In the genomic region with DNA sequence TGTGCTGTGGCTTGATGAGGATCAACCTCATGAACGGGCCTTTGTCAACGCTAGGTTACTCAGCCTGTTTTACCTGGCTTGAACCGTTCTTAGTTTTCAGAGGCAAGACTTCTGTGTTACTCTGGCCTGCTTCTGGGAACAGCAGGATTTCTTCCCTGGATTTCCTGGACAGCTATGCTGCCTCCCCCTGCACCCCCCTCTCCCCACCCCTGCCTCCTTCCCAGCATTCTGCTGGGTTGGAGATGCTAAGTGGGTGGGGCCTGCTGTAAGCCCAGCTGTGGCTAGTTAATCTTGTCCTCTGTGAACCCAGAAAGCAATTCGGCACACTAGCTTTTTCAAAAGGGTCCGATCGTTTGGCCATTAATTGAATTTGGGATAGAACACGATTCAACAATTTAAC, we compare ENCODE assay signal across 17 mouse cellular contexts. TPM values are rescaled to one million over a fixed set of nuclear protein-coding genes. Genes with fewer than 3 reads are reported as not detected.
DNase-seq lines count a peak whose midpoint lies in the region; ATAC-seq and TF ChIP-seq lines count a peak whose summit lies in the region.
"Had no signal": no experiment of that assay in that cellular context is flagged by ENCODE, and none has a peak within 500 bp of the region (broad histone marks: within the 10 kb centered on the region; RNA-seq: fewer than 3 reads in every experiment).

No protein-coding gene starts in this region.

- peaks cover 42% of the 10 kb centered on the region for H3K4me1 ChIP-seq in heart, embryonic 12.5 days (replicated peaks)
- no peaks in the 10 kb centered on the region for H3K4me1 ChIP-seq in intestine, embryonic 16.5 days (ENCODE audit: control insufficient read depth, insufficient read depth, low read length)
- H3K4me1 ChIP-seq: hindbrain, embryonic 13.5 days; neural tube, embryonic 12.5 days had no signal

- H3K36me3 ChIP-seq in heart, embryonic 12.5 days: no peaks in the 10 kb centered on the region
- H3K36me3 ChIP-seq in intestine, embryonic 16.5 days (ENCODE audit: control insufficient read depth, insufficient read depth, low read length): no peaks in the 10 kb centered on the region
- H3K36me3 ChIP-seq: embryonic facial prominence, embryonic 15.5 days; hindbrain, embryonic 13.5 days; midbrain, embryonic 13.5 days; neural tube, embryonic 12.5 days had no signal

- DNase-seq in heart, adult 11 months: peak; percentile 98
- peak; percentile 23 for DNase-seq in ZHBTc4 (ENCODE audit: low read depth, low spot score)
- DNase-seq in kidney, postnatal 4 days: peak; percentile 77 to 85
- no peak for DNase-seq in cerebellum, adult 8-10 months
- no peak for DNase-seq in left cerebral cortex, adult 2 months (ENCODE audit: extremely low spot score in 1 of 2, low spot score in 2 of 2)
- DNase-seq: cerebellum, adult 11 months; right cerebral cortex, postnatal 4 days; thymus, postnatal 14 days had no signal

- peaks cover 38% of the 10 kb centered on the region for H3K27me3 ChIP-seq in heart, embryonic 12.5 days (replicated peaks)
- H3K27me3 ChIP-seq in intestine, embryonic 16.5 days (replicated peaks; ENCODE audit: control insufficient read depth, insufficient read depth, low read length): no peaks in the 10 kb centered on the region
- H3K27me3 ChIP-seq: embryonic facial prominence, embryonic 15.5 days; neural tube, embryonic 12.5 days had no signal

- H3K4me2 ChIP-seq in heart, embryonic 12.5 days: no peak overlapping the region
- H3K4me2 ChIP-seq in intestine, embryonic 16.5 days (ENCODE audit: low read depth, low read length): no peak overlapping the region
- H3K4me2 ChIP-seq: embryonic facial prominence, embryonic 15.5 days; hindbrain, embryonic 13.5 days; midbrain, embryonic 13.5 days; neural tube, embryonic 12.5 days had no signal

- ATAC-seq in heart, embryonic 12.5 days (ENCODE audit: insufficient number of reproducible peaks, low FRiP score): no peak; the same call in 1 of the 2 replicates
- peak; percentile 52 for ATAC-seq in intestine, embryonic 16.5 days
- ATAC-seq in granulocyte monocyte progenitor cell, adult 5-6 weeks (replicated peaks; ENCODE audit: poor library complexity, severe bottlenecking): no peak
- ATAC-seq: midbrain, embryonic 13.5 days had no signal

- no peak overlapping the region for H3K27ac ChIP-seq in heart, embryonic 12.5 days (ENCODE audit: poor library complexity, severe bottlenecking)
- H3K27ac ChIP-seq in intestine, embryonic 16.5 days (ENCODE audit: low read length): no peak overlapping the region; the same call in 1 of the 2 replicates
- no peak overlapping the region for H3K27ac ChIP-seq in left cerebral cortex, adult 2 months
- H3K27ac ChIP-seq: embryonic facial prominence, embryonic 15.5 days; hindbrain, embryonic 13.5 days; liver, embryonic 14.5 days; midbrain, embryonic 13.5 days; neural tube, embryonic 12.5 days had no signal

- 81% methylated on average over 7 of the region's 7 CpGs for WGBS in heart, embryonic 12.5 days
- 70% methylated on average over 7 of the region's 7 CpGs for WGBS in intestine, embryonic 16.5 days

- no peak overlapping the region for H3K9ac ChIP-seq in heart, embryonic 12.5 days
- H3K9ac ChIP-seq in intestine, embryonic 16.5 days (ENCODE audit: low read depth, low read length): no peak overlapping the region
- H3K9ac ChIP-seq: embryonic facial prominence, embryonic 15.5 days; hindbrain, embryonic 13.5 days; liver, embryonic 14.5 days; midbrain, embryonic 13.5 days; neural tube, embryonic 12.5 days had no signal

- H3K9me3 ChIP-seq in heart, embryonic 12.5 days (replicated peaks): no peaks in the 10 kb centered on the region
- no peaks in the 10 kb centered on the region for H3K9me3 ChIP-seq in intestine, embryonic 16.5 days (ENCODE audit: control insufficient read depth, low read length)
- H3K9me3 ChIP-seq: embryonic facial prominence, embryonic 15.5 days; hindbrain, embryonic 13.5 days; midbrain, embryonic 13.5 days; neural tube, embryonic 12.5 days had no signal

- intact Hi-C loops in left cerebral cortex, adult 2 months (cut with DNase I): no loop called here

- TF ChIP-seq CTCF in left cerebral cortex, adult 2 months (IDR thresholded peaks at IDR 0.05): no peak

- no peak overlapping the region for H3K4me3 ChIP-seq in heart, embryonic 12.5 days
- H3K4me3 ChIP-seq in intestine, embryonic 16.5 days (ENCODE audit: low read length): no peak overlapping the region
- H3K4me3 ChIP-seq in left cerebral cortex, adult 2 months: no peak overlapping the region
- H3K4me3 ChIP-seq: embryonic facial prominence, embryonic 15.5 days; hindbrain, embryonic 13.5 days; midbrain, embryonic 13.5 days; neural tube, embryonic 12.5 days had no signal

RNA-seq across cellular contexts. Expression of gene Igfbp7, which starts 7.7 kb away (rescaled TPM):
- 38.3 and 39.9 TPM in 2 replicates for polyA plus RNA-seq in heart, embryonic 12.5 days (2016; fragmentation: Nextera tagmentation; extraction: Ambion mirVana)
- polyA plus RNA-seq in intestine, embryonic 16.5 days (2015; fragmentation: Nextera tagmentation; extraction: Ambion mirVana): 85.2 and 109 TPM in 2 replicates
- total RNA-seq in granulocyte monocyte progenitor cell, adult 5-6 weeks (2014; fragmentation: Nextera tagmentation): 4.6 TPM in 1 of 2 replicates, not detected in the other
- total RNA-seq in granulocyte monocyte progenitor cell, adult 5-6 weeks (2017): 1.4 TPM in 1 of 2 replicates, not detected in the other
- total RNA-seq in left cerebral cortex, adult 2 months (2021): 10 to 100 TPM; 38.3 to 41.2 TPM
- total RNA-seq: MEL had no signal

Comparison
In these comparisons a context has a peak if more than half of its experiments do, and no peak if none do; other contexts are left out.
1. DNase-seq: peak in heart, adult 11 months (single experiment), ZHBTc4 (single experiment) and kidney, postnatal 4 days (2 of 2); none in cerebellum, adult 8-10 months (single experiment) and left cerebral cortex, adult 2 months (0 of 2).
2. RNA of gene Igfbp7, which starts 7.7 kb away (total RNA-seq): 38.3 to 41.2 TPM in left cerebral cortex, adult 2 months; 1.4 to 4.6 TPM in granulocyte monocyte progenitor cell, adult 5-6 weeks; every median in the first group is over 4 times any median in the second.